Mouse (Mus musculus) myocyte (in vitro differentiated cells): ENCODE measurements around the gene Cpa4. TPM values are rescaled to one million over a fixed set of nuclear protein-coding genes. Genes with fewer than 3 reads are reported as not detected.

Source experiments
- H3K27me3 ChIP-seq: one replicate; pipeline ENCODE4 v1.6.1; 2011; ENCODE audit not compliant: control insufficient read depth, insufficient read depth, insufficient read length
- H3K36me3 ChIP-seq: one replicate; pipeline ENCODE4 v1.6.1; 2011; ENCODE audit not compliant: control insufficient read depth, insufficient read depth
- H3K4me2 ChIP-seq: one replicate; pipeline ENCODE4 v1.6.1; 2011; ENCODE audit warnings: low read depth, control low read depth
- H3K4me3 ChIP-seq: one replicate; pipeline ENCODE4 v1.5.1; 2011; ENCODE audit warnings: mild to moderate bottlenecking, control low read depth, moderate library complexity
- H3K79me2 ChIP-seq: one replicate; pipeline ENCODE4 v1.6.1; 2011; ENCODE audit not compliant: control insufficient read depth, insufficient read depth
- H3ac ChIP-seq: one replicate; pipeline ENCODE4 v1.6.1; 2011; ENCODE audit not compliant: control insufficient read depth, insufficient read length
- CEBPB ChIP-seq: IDR thresholded peaks from 2 replicates; pipeline ENCODE4 v1.6.1; 2011; ENCODE audit warnings: mild to moderate bottlenecking, moderate library complexity; ENCODE audit not compliant: poor library complexity, insufficient read depth, severe bottlenecking
- E2F4 ChIP-seq: IDR thresholded peaks from one replicate; pipeline ENCODE4 v1.6.1; 2011; ENCODE audit warnings: mild to moderate bottlenecking, control low read depth, moderate library complexity; ENCODE audit not compliant: insufficient read depth
- MAX ChIP-seq: IDR thresholded peaks from one replicate; pipeline ENCODE4 v1.6.1; 2011; ENCODE audit warnings: low read depth, mild to moderate bottlenecking, control low read depth
- MYOD1 ChIP-seq, 3 experiments: IDR thresholded peaks; one replicate each; pipeline ENCODE4 v1.6.1; 2011; ENCODE audit warnings: control low read depth in 2 of 3, low read depth in 2 of 3, mild to moderate bottlenecking in 2 of 3, moderate library complexity in 1 of 3; ENCODE audit not compliant: insufficient read length in 2 of 3, control insufficient read depth in 1 of 3
- MYOG ChIP-seq, 3 experiments: IDR thresholded peaks; one replicate each; pipeline ENCODE4 v1.6.1; 2011; ENCODE audit warnings: control low read depth in 2 of 3, low read depth in 2 of 3, mild to moderate bottlenecking in 2 of 3; ENCODE audit not compliant: insufficient read length in 2 of 3, control insufficient read depth in 1 of 3, insufficient read depth in 1 of 3
- POLR2A ChIP-seq: IDR thresholded peaks from one replicate; pipeline ENCODE4 v1.6.1; 2011; ENCODE audit warnings: low read depth, mild to moderate bottlenecking, control low read depth, moderate library complexity; ENCODE audit not compliant: insufficient read length
- POLR2AphosphoS2 ChIP-seq: IDR thresholded peaks from one replicate; pipeline ENCODE4 v1.6.1; 2011; ENCODE audit warnings: low read depth, control low read depth; ENCODE audit not compliant: insufficient read length
- REST ChIP-seq: IDR thresholded peaks from one replicate; pipeline ENCODE4 v1.6.1; 2011; ENCODE audit warnings: mild to moderate bottlenecking, control low read depth, moderate library complexity; ENCODE audit not compliant: insufficient read depth, insufficient read length
- SRF ChIP-seq: IDR thresholded peaks from one replicate; pipeline ENCODE4 v1.6.1; 2011; ENCODE audit warnings: low read depth; ENCODE audit not compliant: control insufficient read depth, insufficient read length
- TCF12 ChIP-seq: IDR thresholded peaks from one replicate; pipeline ENCODE4 v1.6.1; 2011; ENCODE audit warnings: mild to moderate bottlenecking, control low read depth; ENCODE audit not compliant: poor library complexity, insufficient read depth, severe bottlenecking
- TCF3 ChIP-seq: IDR thresholded peaks from one replicate; pipeline ENCODE4 v1.6.1; 2011; ENCODE audit warnings: low read depth, control low read depth; ENCODE audit not compliant: insufficient read length
- USF1 ChIP-seq: IDR thresholded peaks from one replicate; pipeline ENCODE4 v1.6.1; 2011; ENCODE audit warnings: low read depth, mild to moderate bottlenecking, control low read depth, moderate library complexity
- polyA plus RNA-seq: library from polyadenylated mRNA; unstranded; fragments of >200 nt; fragmentation: generic; extraction: Trizol; gene quantifications from one replicate; pipeline ENCODE4 v1.2.1, GENCODE M21; 2012; ENCODE audit warnings: missing spikeins

Gene Cpa4
- polyA plus RNA-seq, 1 experiment, result 0.01 TPM

DNA sequence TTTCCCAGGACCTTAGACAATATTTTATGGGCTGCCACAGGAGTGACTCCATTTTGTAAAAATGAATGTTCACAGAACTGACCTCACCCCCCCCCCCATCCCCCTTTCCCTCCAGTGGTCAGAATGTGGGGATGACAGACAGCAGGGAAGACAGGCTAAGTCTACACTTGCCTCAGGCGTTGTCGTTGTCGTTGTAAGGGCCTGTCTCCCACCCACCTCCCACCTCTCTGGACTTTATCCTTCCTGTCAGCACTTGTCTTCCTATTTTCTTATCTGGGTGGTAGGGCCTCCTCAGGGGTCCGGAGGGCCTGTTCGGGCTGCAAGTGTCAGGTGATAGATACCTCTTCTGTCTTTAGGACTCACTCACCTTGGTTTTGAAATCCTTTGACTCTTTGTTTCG lies 25.9 kb upstream of the Cpa4 start:
- H3K4me2 ChIP-seq, result no peak overlapping the region
- no peaks in the 10 kb centered on the region for H3K27me3 ChIP-seq
- no peak overlapping the region for H3K4me3 ChIP-seq
- no peak for TF ChIP-seq POLR2A
- no peak for TF ChIP-seq REST
- TF ChIP-seq MYOD1 (IDR thresholded peaks at IDR 0.05; ENCODE audit: control insufficient read depth in 1 of 3, insufficient read length in 2 of 3, low read depth in 2 of 3), result no peak
- TF ChIP-seq USF1, result no peak
- H3K79me2 ChIP-seq, result no peaks in the 10 kb centered on the region
- no peak overlapping the region for H3ac ChIP-seq
- H3K36me3 ChIP-seq, result no peaks in the 10 kb centered on the region

DNA sequence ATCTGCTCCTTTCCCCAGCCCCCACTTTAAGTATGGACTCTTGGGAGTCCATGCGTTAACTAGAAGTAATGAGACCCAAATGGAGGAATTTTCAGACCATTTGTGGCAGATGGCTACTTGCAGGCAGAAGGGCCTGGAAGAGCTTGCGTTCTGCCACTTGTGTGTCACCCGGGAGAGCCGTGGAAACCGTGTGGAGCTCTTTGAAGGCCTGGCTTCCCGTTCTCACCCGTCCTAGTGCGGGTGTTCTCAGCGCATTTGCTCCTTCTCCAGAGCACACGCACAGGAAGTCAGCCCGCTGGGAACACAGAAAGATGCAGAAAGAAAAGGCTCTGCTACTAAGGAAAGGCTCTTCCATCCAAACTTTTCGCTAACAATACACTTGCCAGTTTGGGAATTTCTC lies 25.1 kb upstream of the Cpa4 start:
- Histone ChIP-seq H3K79me2 (no peaks in the 10 kb centered on the region), H3ac (no peak overlapping the region), H3K4me2 (no peak overlapping the region), H3K36me3 (no peaks in the 10 kb centered on the region), H3K4me3 (no peak overlapping the region), H3K27me3 (no peaks in the 10 kb centered on the region)
- TF ChIP-seq MYOG (IDR thresholded peaks at IDR 0.05; ENCODE audit: control insufficient read depth in 1 of 3, insufficient read depth in 1 of 3, insufficient read length in 2 of 3, low read depth in 2 of 3) (no peak), REST (no peak), MAX (no peak), E2F4 (no peak), POLR2AphosphoS2 (no peak), SRF (no peak), POLR2A (no peak), CEBPB (no peak), TCF12 (no peak), USF1 (no peak), TCF3 (no peak), MYOD1 (IDR thresholded peaks at IDR 0.05; ENCODE audit: control insufficient read depth in 1 of 3, insufficient read length in 2 of 3, low read depth in 2 of 3) (no peak)

DNA sequence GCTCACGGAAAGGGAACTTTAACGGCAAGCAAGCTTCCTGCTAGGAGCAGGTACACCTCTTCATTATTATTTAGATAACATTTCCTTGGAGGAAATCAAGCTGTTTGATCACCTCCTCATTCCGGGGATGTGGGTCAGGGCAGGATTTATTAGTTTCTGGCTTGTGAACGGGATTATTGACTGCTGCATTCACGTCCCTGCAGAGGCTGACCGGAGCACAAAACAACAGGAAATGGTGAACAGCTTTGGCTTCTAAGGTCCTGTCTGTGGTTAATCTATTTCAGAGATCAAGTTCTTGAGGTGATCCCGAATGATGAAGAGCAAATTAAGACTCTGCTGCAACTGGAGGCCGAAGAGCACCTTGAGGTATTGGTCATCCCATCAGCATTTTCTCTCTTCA lies 24.3 kb upstream of the Cpa4 start:
- no peak for TF ChIP-seq POLR2A
- no peak for TF ChIP-seq USF1
- no peak for TF ChIP-seq REST
- H3K4me3 ChIP-seq, result no peak overlapping the region

DNA sequence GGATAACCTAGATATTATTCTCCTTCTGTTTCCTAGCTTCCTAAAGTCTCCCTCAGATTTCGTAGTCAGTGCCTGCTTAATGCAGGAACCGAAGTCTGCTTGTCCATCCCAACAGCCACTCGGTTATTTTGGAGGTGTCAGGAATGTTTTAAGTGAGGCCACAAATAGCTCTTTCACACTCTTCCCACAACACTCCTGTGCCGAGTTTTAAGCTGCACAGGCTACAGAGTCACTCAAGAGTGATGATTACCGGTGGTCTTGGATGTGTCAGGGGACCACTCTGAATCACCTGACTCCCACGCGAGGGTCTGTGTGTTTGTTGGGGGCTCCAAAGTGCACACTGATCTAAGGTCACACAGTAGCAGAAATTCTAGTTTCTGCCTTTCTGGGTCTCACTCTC lies 22.5 kb upstream of the Cpa4 start:
- Histone ChIP-seq H3ac (no peak overlapping the region), H3K36me3 (no peaks in the 10 kb centered on the region), H3K4me2 (no peak overlapping the region), H3K79me2 (no peaks in the 10 kb centered on the region), H3K27me3 (no peaks in the 10 kb centered on the region), H3K4me3 (no peak overlapping the region)
- no peak for TF ChIP-seq REST
- TF ChIP-seq E2F4, result no peak
- no peak for TF ChIP-seq MYOG (IDR thresholded peaks at IDR 0.05; ENCODE audit: control insufficient read depth in 1 of 3, insufficient read depth in 1 of 3, insufficient read length in 2 of 3, low read depth in 2 of 3)
- TF ChIP-seq POLR2AphosphoS2, result no peak
- TF ChIP-seq SRF, result no peak
- TF ChIP-seq POLR2A, result no peak
- TF ChIP-seq TCF3, result no peak
- no peak for TF ChIP-seq MYOD1 (IDR thresholded peaks at IDR 0.05; ENCODE audit: control insufficient read depth in 1 of 3, insufficient read length in 2 of 3, low read depth in 2 of 3)

More for the DNA sequence above, 24.3 kb upstream of the Cpa4 start:
- H3K27me3 ChIP-seq, result no peaks in the 10 kb centered on the region
- H3K79me2 ChIP-seq, result no peaks in the 10 kb centered on the region
- no peak overlapping the region for H3K4me2 ChIP-seq
- no peak overlapping the region for H3ac ChIP-seq
- no peaks in the 10 kb centered on the region for H3K36me3 ChIP-seq

DNA sequence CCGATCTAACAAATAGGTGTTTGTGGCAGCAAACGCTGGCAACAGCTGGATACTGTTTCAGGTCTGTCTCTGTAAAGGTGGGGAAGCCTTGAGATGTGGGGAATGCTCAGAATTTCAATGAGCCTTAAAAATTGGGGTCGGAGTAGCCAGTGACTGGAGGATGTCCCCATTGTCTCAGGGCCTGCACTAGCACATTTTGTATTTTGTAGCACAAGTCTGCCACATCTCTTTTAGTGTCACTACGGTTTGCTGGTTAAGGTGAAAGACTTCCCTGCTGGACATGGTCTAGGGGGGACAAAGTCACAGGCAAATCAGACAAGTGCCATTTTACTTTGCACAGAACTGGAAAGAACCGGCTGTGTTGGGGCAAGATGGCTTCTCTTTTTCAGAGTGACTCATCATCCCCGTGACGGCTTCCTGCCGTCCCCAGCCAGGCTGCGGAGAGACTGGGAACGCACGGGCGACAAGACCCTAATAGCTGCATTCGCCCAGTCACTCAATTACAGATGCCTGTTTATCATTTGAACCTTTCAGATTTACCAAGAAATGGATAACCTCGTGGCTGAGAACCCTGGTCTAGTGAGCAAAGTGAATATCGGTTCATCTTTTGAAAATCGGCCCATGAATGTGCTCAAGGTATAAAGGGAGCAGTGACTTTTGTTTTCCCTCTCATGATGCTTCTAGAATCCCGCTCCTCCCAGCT lies 21.4 kb upstream of the Cpa4 start:
- Histone ChIP-seq H3K36me3 (no peaks in the 10 kb centered on the region), H3K79me2 (no peaks in the 10 kb centered on the region), H3K27me3 (no peaks in the 10 kb centered on the region), H3K4me3 (no peak overlapping the region), H3K4me2 (no peak overlapping the region), H3ac (no peak overlapping the region)
- TF ChIP-seq USF1 (no peak), E2F4 (no peak), MYOD1 (IDR thresholded peaks at IDR 0.05; ENCODE audit: control insufficient read depth in 1 of 3, insufficient read length in 2 of 3, low read depth in 2 of 3) (no peak), SRF (no peak), POLR2A (no peak)
